Mouse (Mus musculus) left cerebral cortex, adult 11 months (tissue): Measurements from ENCODE around the gene Sgsm2.

Experiments
- DNase-seq: peaks from one replicate; pipeline ENCODE4 v3.0.0; 2022; ENCODE audit warnings: low spot score

Gene Sgsm2

GRCm38 (mm10) chr11:74840739-74841138 is 56.1 kb downstream of the Sgsm2 start:
- DNase-seq = no peak

GRCm38 (mm10) chr11:74839860-74840715 is 56.8 kb downstream of the Sgsm2 start:
- DNase-seq = no peak

GRCm38 (mm10) chr11:74838971-74839370 is 57.9 kb downstream of the Sgsm2 start:
- peak; percentile 79 for DNase-seq

GRCm38 (mm10) chr11:74838441-74838840 is 58.4 kb downstream of the Sgsm2 start:
- peak; percentile 90 for DNase-seq

GRCm38 (mm10) chr11:74837694-74838431 is 59.0 kb downstream of the Sgsm2 start:
- DNase-seq = peak; percentile 89

GRCm38 (mm10) chr11:74837056-74837693 is 59.7 kb downstream of the Sgsm2 start:
- no peak for DNase-seq

- DNase-seq = no peak
Measured at GRCm38 (mm10) chr11:74836225-74837055, 60.4 kb downstream of the Sgsm2 start.

GRCm38 (mm10) chr11:74835593-74836224 is 61.2 kb downstream of the Sgsm2 start:
- DNase-seq = no peak

- DNase-seq = no peak
Measured at GRCm38 (mm10) chr11:74834650-74835277, 62.1 kb downstream of the Sgsm2 start.

- no peak for DNase-seq
Measured at GRCm38 (mm10) chr11:74834359-74834638, 62.6 kb downstream of the Sgsm2 start.

GRCm38 (mm10) chr11:74833536-74834358 is 63.1 kb downstream of the Sgsm2 start:
- no peak for DNase-seq

- peak; percentile 59 for DNase-seq
Measured at GRCm38 (mm10) chr11:74832503-74833143, 64.2 kb downstream of the Sgsm2 start.

- DNase-seq = peak; percentile 96
Measured at GRCm38 (mm10) chr11:74831606-74832451, 65.0 kb downstream of the Sgsm2 start.

GRCm38 (mm10) chr11:74831191-74831605 is 65.7 kb downstream of the Sgsm2 start:
- DNase-seq = no peak

GRCm38 (mm10) chr11:74830256-74831161 is 66.4 kb downstream of the Sgsm2 start, which contains the start of gene Mnt:
Gene Mnt (plus strand): TSS chr11:74830920.
- DNase-seq = peak; percentile 99

- DNase-seq = peak; percentile 58
Measured at GRCm38 (mm10) chr11:74829812-74830211, 67.0 kb downstream of the Sgsm2 start.

GRCm38 (mm10) chr11:74828965-74829550 is 67.8 kb downstream of the Sgsm2 start:
- DNase-seq = no peak
